Comparison of ENCODE assay signal across 19 mouse cellular contexts in the genomic region with DNA sequence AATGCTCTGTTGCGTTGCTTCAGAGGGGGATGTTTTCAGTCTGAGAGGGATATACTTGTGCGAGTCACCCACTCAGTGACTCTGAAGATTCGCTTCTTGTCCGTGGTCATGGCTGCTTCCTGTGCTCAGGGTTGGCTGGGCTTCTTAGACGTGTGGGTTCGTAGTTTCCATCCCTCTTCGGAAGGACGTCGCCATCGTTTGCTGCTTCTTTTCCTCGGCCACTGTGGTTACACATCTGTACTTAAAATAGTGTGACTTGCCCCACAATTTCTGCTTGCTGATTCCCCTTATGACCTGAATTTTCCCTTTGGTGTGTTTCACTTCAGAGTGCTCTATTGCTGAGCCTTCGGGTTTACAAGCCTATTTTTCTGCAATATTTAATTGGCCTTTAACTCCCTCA. TPM values are rescaled to one million over a fixed set of nuclear protein-coding genes. Genes with fewer than 3 reads are reported as not detected.
DNase-seq lines count a peak whose midpoint lies in the region; ATAC-seq lines count a peak whose summit lies in the region.
"Had no signal": no experiment of that assay in that cellular context is flagged by ENCODE, and none has a peak within 500 bp of the region (broad histone marks: within the 10 kb centered on the region; RNA-seq: fewer than 3 reads in every experiment).

No protein-coding gene starts in this region.

- H3K4me1 ChIP-seq in midbrain, embryonic 13.5 days (replicated peaks) = no peaks in the 10 kb centered on the region
- H3K4me1 ChIP-seq: forebrain, embryonic 15.5 days; heart, embryonic 15.5 days; limb, embryonic 10.5 days; neural tube, embryonic 12.5 days had no signal

- peak; percentile 15 for DNase-seq in thymus, postnatal 25 days
- no peak for DNase-seq in thymus, postnatal 10 days (ENCODE audit: low spot score in 2 of 2)
- DNase-seq in adrenal gland, postnatal 4 days (ENCODE audit: low spot score in 2 of 2) = no peak
- DNase-seq in ovary, postnatal 36 days (ENCODE audit: low spot score) = no peak
- DNase-seq: cerebellum, adult 9-11 months; gastrocnemius, postnatal 14 days; kidney, adult 8-10 months; kidney, postnatal 25 days; liver, postnatal 0 days; lung, postnatal 14 days; right cerebral cortex, postnatal 14 days had no signal

- ATAC-seq in common myeloid progenitor, adult 5-6 weeks (replicated peaks; ENCODE audit: low read depth, poor library complexity, severe bottlenecking) = peak; percentile 90
- ATAC-seq in megakaryocyte progenitor cell, adult 5-6 weeks (replicated peaks; ENCODE audit: poor library complexity) = peak; percentile 91
- ATAC-seq in midbrain, embryonic 13.5 days = no peak
- ATAC-seq: forebrain, embryonic 15.5 days; liver, postnatal 0 days had no signal

- no peak overlapping the region for H3K9ac ChIP-seq in midbrain, embryonic 13.5 days (replicated peaks)
- H3K9ac ChIP-seq: embryonic facial prominence, embryonic 13.5 days; forebrain, embryonic 15.5 days; heart, embryonic 15.5 days; liver, postnatal 0 days; neural tube, embryonic 12.5 days had no signal

- no peaks in the 10 kb centered on the region for H3K27me3 ChIP-seq in midbrain, embryonic 13.5 days
- H3K27me3 ChIP-seq: embryonic facial prominence, embryonic 13.5 days; forebrain, embryonic 15.5 days; heart, embryonic 15.5 days; neural tube, embryonic 12.5 days had no signal

- no peaks in the 10 kb centered on the region for H3K9me3 ChIP-seq in midbrain, embryonic 13.5 days
- H3K9me3 ChIP-seq: embryonic facial prominence, embryonic 13.5 days; forebrain, embryonic 15.5 days; heart, embryonic 15.5 days; limb, embryonic 10.5 days; neural tube, embryonic 12.5 days had no signal

- H3K4me2 ChIP-seq in midbrain, embryonic 13.5 days (replicated peaks) = no peak overlapping the region
- H3K4me2 ChIP-seq: embryonic facial prominence, embryonic 13.5 days; forebrain, embryonic 15.5 days; heart, embryonic 15.5 days; neural tube, embryonic 12.5 days had no signal

- no peaks in the 10 kb centered on the region for H3K36me3 ChIP-seq in midbrain, embryonic 13.5 days
- H3K36me3 ChIP-seq: embryonic facial prominence, embryonic 13.5 days; forebrain, embryonic 15.5 days; heart, embryonic 15.5 days; limb, embryonic 10.5 days; neural tube, embryonic 12.5 days had no signal

- WGBS in midbrain, embryonic 13.5 days = 95% methylated on average over 12 of the region's 12 CpGs

- no peak overlapping the region for H3K27ac ChIP-seq in midbrain, embryonic 13.5 days
- H3K27ac ChIP-seq: embryonic facial prominence, embryonic 13.5 days; forebrain, embryonic 15.5 days; heart, embryonic 15.5 days; limb, embryonic 10.5 days; neural tube, embryonic 12.5 days had no signal

- H3K4me3 ChIP-seq in midbrain, embryonic 13.5 days (replicated peaks) = no peak overlapping the region
- H3K4me3 ChIP-seq: embryonic facial prominence, embryonic 13.5 days; forebrain, embryonic 15.5 days; heart, embryonic 15.5 days; limb, embryonic 10.5 days; neural tube, embryonic 12.5 days had no signal

RNA-seq across cellular contexts. Expression of a gene that starts 41.9 kb away (rescaled TPM):
- 21.9 and 34.1 TPM in 2 replicates for total RNA-seq in common myeloid progenitor, adult 5-6 weeks (2017)
- total RNA-seq in megakaryocyte progenitor cell, adult 5-6 weeks (2015) = 26.7 and 28.5 TPM in 2 replicates
- total RNA-seq in megakaryocyte progenitor cell, adult 5-6 weeks (2017) = 25.9 and 30.7 TPM in 2 replicates
- 10 to 100 TPM; 17.9 to 19.3 TPM for total RNA-seq in adrenal gland, postnatal 4 days (2021)
- 9.4 and 9.8 TPM in 2 replicates for polyA plus RNA-seq in midbrain, embryonic 13.5 days (2015; fragmentation: Nextera tagmentation; extraction: Ambion mirVana)

RNA-seq across cellular contexts. Expression of a gene that starts 42.3 kb away (rescaled TPM):
- 37.9 and 38.4 TPM in 2 replicates for total RNA-seq in common myeloid progenitor, adult 5-6 weeks (2017)
- total RNA-seq in megakaryocyte progenitor cell, adult 5-6 weeks (2015) = 57.9 and 67.6 TPM in 2 replicates
- 42.8 and 49.3 TPM in 2 replicates for total RNA-seq in megakaryocyte progenitor cell, adult 5-6 weeks (2017)
- 10 to 100 TPM; 44.0 to 44.6 TPM for total RNA-seq in adrenal gland, postnatal 4 days (2021)
- polyA plus RNA-seq in midbrain, embryonic 13.5 days (2015; fragmentation: Nextera tagmentation; extraction: Ambion mirVana) = 118 TPM in 2 replicates

RNA-seq across cellular contexts. Expression of a gene that starts 47.2 kb away (rescaled TPM):
- total RNA-seq in common myeloid progenitor, adult 5-6 weeks (2017) = 15.0 and 16.9 TPM in 2 replicates
- total RNA-seq in megakaryocyte progenitor cell, adult 5-6 weeks (2015) = 16.7 and 17.8 TPM in 2 replicates
- 12.1 and 15.6 TPM in 2 replicates for total RNA-seq in megakaryocyte progenitor cell, adult 5-6 weeks (2017)
- 10 to 100 TPM; 48.8 to 57.3 TPM for total RNA-seq in adrenal gland, postnatal 4 days (2021)
- 11.5 and 11.9 TPM in 2 replicates for polyA plus RNA-seq in midbrain, embryonic 13.5 days (2015; fragmentation: Nextera tagmentation; extraction: Ambion mirVana)
